Mouse (Mus musculus) brain, embryonic 14.5 days (tissue): ENCODE measurements at regions not wholly inside any gene's neighbourhood (a gene's known extent, or its start where the extent isn't known, plus 50 kb on each side); places are given as distances from the start of the nearest gene placed in this dataset.

Experiments
- CTCF ChIP-seq: fragments of 200-500 bp; IDR thresholded peaks from 2 replicates; pipeline ENCODE4 v1.5.1; 2012; ENCODE audit warnings: inconsistent platforms, mild to moderate bottlenecking, moderate library complexity, borderline replicate concordance; ENCODE audit not compliant: insufficient read depth, insufficient read length; ENCODE audit errors: extremely low read depth
- POLR2A ChIP-seq: fragments of 200-500 bp; IDR thresholded peaks from 2 replicates; pipeline ENCODE4 v1.6.1; 2012; ENCODE audit warnings: mild to moderate bottlenecking, inconsistent platforms, borderline replicate concordance; ENCODE audit not compliant: poor library complexity, insufficient read depth, insufficient read length, severe bottlenecking; ENCODE audit errors: extremely low read depth

GRCm38 (mm10) chr9:14108798-14109197 is 166.1 kb upstream of the Sesn3 start:
- TF ChIP-seq CTCF (no peak), POLR2A (no peak)
